Mouse (Mus musculus) urinary bladder, postnatal 14 days (tissue): ENCODE results near the gene Gdf9.

Experiments
- DNase-seq: peaks from one replicate; pipeline ENCODE4 v3.0.0; 2021; ENCODE audit warnings: low spot score

Gdf9 gene

DNA sequence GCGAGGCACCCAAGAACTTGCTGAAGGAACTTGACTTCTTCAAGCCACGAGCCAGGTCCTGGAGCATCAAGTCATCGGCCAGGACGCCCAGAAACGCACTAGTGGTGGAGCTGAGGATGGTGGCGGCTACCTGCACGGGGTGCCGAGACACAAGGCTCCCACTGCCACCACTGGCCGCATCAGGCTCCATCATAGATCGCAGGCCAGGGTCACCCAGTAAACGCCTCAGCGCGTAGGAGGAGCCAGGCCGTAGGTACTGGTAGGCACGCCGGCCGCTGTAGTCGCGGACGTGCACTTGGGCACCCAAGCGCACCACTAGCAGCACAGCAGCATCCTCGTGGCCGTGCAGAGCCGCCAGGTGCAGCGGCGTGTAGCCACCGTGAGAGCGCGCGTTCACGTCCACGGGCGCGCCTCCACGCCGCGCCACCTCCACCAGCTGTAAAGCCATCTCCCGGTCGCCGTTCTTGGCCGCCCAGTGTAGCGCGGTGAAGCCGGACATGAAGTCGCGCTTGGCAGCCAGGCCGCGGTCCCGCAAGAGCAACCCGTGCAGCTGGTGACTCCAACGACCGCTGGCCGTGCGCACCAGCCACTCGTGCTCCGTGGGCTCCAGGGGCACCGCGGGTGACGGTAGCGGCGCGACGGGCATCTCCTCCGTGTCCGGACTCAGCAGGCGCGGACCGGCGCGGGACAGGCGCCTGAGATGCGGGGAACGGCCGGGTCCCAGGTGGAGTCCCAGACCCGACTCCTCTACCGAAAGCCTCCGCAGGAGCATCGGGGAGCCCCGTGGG is 47.8 kb downstream of the Gdf9 start:
- no peak for DNase-seq

GRCm38 (mm10) chr11:53479171-53479782 is 48.5 kb downstream of the Gdf9 start:
- no peak for DNase-seq

GRCm38 (mm10) chr11:53479783-53480301 is 49.0 kb downstream of the Gdf9 start, which contains the start of the genes Gm9945 and Sowaha:
TSS of gene Gm9945 (plus strand) at chr11:53480166.
TSS of gene Sowaha (minus strand) at chr11:53480274.
- DNase-seq: peak; percentile 51

DNA sequence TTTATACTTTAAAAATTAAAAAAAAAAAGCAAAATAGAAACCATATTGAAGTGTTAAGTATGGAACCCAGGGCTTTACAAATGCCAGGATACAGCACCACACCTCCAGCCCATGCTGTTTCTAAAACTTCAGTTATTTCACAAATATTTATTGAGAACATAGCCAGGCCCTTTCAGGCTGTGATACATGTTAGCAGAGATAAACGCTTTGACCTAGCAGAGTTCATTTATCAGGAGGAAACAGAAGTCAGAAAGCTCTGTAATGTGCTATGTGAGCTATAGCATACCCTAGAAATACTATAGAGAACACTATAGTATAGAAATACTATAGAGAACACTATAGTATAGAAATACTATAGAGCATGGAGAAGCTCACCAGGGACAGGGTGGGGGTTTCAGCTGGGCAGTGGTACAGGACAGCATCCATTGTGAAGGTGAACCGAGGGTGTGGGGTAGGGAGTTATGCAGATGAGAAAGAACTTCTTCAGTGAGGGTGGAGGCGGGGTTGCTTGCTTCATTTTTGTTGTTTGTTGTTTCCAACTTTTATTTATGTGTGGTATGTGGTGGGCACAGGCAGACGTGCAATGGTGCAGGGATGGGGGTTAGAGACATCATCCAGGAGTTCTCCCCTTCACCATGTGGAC is 50.4 kb downstream of the Gdf9 start:
- no peak for DNase-seq

DNA sequence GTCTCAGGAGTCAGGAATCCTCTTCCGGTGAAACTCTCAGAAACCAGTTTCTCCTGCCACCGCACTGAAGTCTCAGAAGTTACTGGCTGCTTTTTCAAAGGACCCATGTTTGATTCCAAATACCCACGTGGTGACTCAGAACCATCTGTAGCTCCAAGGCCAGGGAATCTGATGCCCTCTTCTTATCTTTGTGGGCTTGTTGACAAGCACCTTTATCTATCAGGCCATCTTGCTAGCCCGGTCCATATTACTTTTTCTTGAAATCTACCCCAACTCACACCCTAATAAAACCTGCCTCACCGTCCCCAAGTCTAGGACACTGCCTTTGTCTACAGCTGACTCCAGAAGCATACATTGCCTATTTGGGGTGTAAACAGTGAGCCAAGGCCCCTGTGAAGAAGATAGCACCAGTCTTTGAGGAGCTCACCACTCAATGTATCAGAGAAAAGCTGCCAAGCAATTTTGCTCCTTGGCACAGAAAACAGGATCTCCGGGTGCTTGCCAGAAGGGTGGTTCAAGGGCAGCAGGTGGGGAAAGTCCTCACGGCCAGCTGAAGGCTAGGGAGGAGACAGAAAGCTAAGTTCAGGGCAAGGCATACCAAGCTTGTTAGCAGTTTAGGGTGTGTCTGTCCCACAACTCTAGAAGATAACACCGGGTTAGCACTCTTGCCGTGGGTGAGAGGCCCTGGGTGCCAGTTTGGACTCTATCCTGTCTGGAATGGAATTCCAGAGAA is 52.5 kb downstream of the Gdf9 start:
- DNase-seq: peak; percentile 51

GRCm38 (mm10) chr11:53485719-53486118 is 54.9 kb downstream of the Gdf9 start:
- DNase-seq: no peak

DNA sequence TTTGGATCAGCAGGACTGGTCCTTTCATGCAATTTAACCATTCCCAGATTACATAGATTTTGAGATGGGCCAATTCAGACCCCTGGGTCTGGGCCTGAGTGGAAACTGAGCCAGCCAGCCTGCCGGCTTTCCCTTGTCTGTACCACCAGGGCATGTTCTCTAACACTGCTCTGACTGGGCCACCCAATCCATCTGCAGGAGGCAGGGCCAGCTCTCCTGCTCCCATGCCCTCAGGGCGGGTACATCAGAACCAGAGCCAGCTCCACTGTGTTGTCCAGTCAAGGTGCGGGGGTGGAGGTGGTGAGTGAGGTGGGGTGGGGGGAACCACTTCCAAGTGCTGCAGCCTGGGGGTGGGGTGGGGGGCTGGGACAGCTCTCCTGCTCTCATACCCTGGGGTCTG is 55.5 kb downstream of the Gdf9 start:
- DNase-seq: no peak

GRCm38 (mm10) chr11:53486822-53487594 is 56.2 kb downstream of the Gdf9 start:
- peak; percentile 80 for DNase-seq
